Mouse (Mus musculus): Measurements from ENCODE around the gene Fhit. TPM values are rescaled to one million over a fixed set of nuclear protein-coding genes. Genes with fewer than 3 reads are reported as not detected.

Gene Fhit
- polyA plus RNA-seq, 1 experiment from 2014 or later = 7.6 TPM

DNA sequence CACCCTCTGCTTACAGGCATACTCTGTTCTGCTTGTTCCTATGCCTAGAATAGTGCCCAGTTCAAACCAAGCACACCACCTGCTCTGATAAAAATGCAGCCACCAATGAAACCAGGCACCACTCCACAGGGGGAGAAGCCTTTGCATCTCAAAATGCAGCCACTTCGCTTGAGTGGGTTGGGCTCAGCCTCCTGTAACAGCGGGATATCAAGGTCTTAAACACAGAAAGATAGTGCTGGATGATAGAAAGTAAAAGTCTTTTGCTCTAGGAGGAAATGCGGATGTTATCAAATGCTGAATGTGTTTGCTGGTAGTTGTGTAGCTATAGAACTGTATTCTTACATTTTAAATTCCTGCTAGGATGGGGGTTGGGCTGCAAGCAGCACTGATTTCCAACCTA is 140.4 kb downstream of the Fhit start:
- H3K9me3 ChIP-seq (ENCODE audit: control insufficient read depth, low read length) = no peaks in the 10 kb centered on the region
- H3K36me3 ChIP-seq (ENCODE audit: control insufficient read depth, insufficient read depth) = no peaks in the 10 kb centered on the region
- 28% methylated on average over 3 of the region's 3 CpGs for WGBS
- H3K27me3 ChIP-seq (replicated peaks; ENCODE audit: control insufficient read depth, insufficient read depth, low read length) = no peaks in the 10 kb centered on the region
- ATAC-seq = no peak
- H3K4me2 ChIP-seq (ENCODE audit: low read length) = no peak overlapping the region
- no peak overlapping the region for H3K9ac ChIP-seq (replicated peaks; ENCODE audit: low read depth, low read length)
- no peaks in the 10 kb centered on the region for H3K4me1 ChIP-seq (replicated peaks; ENCODE audit: control insufficient read depth, insufficient read depth, low read length)
- no peak overlapping the region for H3K4me3 ChIP-seq (replicated peaks; ENCODE audit: low read length)
- H3K27ac ChIP-seq (ENCODE audit: low read length) = no peak overlapping the region

DNA sequence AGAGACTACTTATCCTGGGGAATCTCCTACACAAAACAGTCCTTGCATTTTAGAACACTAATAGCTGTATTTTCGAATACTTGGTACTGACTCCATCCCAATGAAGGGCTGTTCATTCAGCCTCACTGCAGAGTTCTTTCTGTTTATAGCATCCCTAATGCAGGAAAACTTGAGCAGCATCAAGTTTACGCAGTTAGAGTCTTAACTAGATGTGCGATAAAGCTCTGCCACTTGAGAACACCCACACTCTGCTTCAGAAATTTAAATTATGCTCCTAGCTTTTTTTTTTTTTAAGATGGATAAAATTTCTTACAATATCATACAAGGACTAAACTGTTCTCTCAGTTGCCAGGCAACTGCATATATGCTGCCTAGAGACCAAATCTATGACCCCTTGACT is 183.2 kb downstream of the Fhit start:
- H3K4me1 ChIP-seq (replicated peaks; ENCODE audit: control insufficient read depth, insufficient read depth, low read length) = no peaks in the 10 kb centered on the region
- no peaks in the 10 kb centered on the region for H3K27me3 ChIP-seq (replicated peaks; ENCODE audit: control insufficient read depth, insufficient read depth, low read length)
- no peak overlapping the region for H3K27ac ChIP-seq (ENCODE audit: low read length)
- H3K4me3 ChIP-seq (replicated peaks; ENCODE audit: low read length) = no peak overlapping the region
- no peak for ATAC-seq
- no peaks in the 10 kb centered on the region for H3K9me3 ChIP-seq (ENCODE audit: control insufficient read depth, low read length)
- no peak overlapping the region for H3K9ac ChIP-seq (replicated peaks; ENCODE audit: low read depth, low read length)
- WGBS = 86% methylated on average over 3 of the region's 3 CpGs
- no peak overlapping the region for H3K4me2 ChIP-seq (ENCODE audit: low read length)
- H3K36me3 ChIP-seq (ENCODE audit: control insufficient read depth, insufficient read depth) = no peaks in the 10 kb centered on the region

DNA sequence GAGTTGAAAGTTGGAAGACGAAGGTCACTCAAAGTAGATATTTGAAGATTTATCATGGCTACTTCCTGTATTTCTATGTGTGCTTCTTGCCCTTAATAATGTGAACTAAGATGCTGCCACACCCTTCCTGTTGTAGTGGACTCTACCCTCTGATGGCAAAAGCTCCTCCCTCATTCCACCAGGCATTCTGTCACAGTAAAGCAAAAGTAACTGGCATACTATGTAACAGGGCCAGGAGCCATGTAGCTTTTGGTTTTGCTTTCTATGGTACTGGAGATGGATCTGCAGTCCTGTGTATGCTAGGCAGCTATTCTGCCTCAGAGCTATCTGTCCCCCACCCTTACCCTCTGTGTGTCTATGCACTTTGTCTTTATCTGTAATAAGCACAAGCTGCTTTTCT is 220.2 kb downstream of the Fhit start:
- Histone ChIP-seq H3K4me2 (ENCODE audit: low read length) (no peak overlapping the region), H3K27ac (ENCODE audit: low read length) (no peak overlapping the region), H3K9me3 (ENCODE audit: control insufficient read depth, low read length) (no peaks in the 10 kb centered on the region), H3K27me3 (replicated peaks; ENCODE audit: control insufficient read depth, insufficient read depth, low read length) (no peaks in the 10 kb centered on the region), H3K9ac (replicated peaks; ENCODE audit: low read depth, low read length) (no peak overlapping the region), H3K4me3 (replicated peaks; ENCODE audit: low read length) (no peak overlapping the region), H3K36me3 (ENCODE audit: control insufficient read depth, insufficient read depth) (no peaks in the 10 kb centered on the region), H3K4me1 (replicated peaks; ENCODE audit: control insufficient read depth, insufficient read depth, low read length) (no peaks in the 10 kb centered on the region)
- 93% methylated on average over 1 of the region's 1 CpGs for WGBS
- no peak for ATAC-seq

DNA sequence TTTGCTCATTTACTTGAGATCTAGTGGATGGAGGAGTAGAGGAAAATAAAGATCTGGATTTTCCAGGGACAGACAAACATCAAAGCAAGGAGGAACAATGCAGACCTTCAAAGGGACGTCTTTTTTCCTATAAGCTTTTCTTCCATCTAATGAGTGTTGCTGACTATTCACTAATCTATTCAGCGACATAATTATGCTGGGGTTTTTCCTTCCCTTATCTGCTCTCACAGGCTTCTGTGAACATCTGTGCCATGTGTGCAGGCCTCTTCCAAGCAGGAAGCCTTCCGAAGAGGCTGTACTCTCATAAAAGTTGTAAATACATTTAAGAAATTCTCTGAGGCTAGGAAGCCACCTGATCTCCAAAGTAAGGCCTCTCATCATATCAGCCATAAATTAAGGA is 228.2 kb downstream of the Fhit start:
- Histone ChIP-seq H3K4me2 (ENCODE audit: low read length) (no peak overlapping the region), H3K9me3 (ENCODE audit: control insufficient read depth, low read length) (no peaks in the 10 kb centered on the region), H3K4me1 (replicated peaks; ENCODE audit: control insufficient read depth, insufficient read depth, low read length) (no peaks in the 10 kb centered on the region; the same call in 1 of the 2 replicates), H3K9ac (replicated peaks; ENCODE audit: low read depth, low read length) (no peak overlapping the region), H3K27ac (ENCODE audit: low read length) (no peak overlapping the region), H3K4me3 (replicated peaks; ENCODE audit: low read length) (no peak overlapping the region), H3K36me3 (ENCODE audit: control insufficient read depth, insufficient read depth) (no peaks in the 10 kb centered on the region), H3K27me3 (replicated peaks; ENCODE audit: control insufficient read depth, insufficient read depth, low read length) (no peaks in the 10 kb centered on the region)
- 10% methylated on average over 3 of the region's 3 CpGs for WGBS
- no peak for ATAC-seq

DNA sequence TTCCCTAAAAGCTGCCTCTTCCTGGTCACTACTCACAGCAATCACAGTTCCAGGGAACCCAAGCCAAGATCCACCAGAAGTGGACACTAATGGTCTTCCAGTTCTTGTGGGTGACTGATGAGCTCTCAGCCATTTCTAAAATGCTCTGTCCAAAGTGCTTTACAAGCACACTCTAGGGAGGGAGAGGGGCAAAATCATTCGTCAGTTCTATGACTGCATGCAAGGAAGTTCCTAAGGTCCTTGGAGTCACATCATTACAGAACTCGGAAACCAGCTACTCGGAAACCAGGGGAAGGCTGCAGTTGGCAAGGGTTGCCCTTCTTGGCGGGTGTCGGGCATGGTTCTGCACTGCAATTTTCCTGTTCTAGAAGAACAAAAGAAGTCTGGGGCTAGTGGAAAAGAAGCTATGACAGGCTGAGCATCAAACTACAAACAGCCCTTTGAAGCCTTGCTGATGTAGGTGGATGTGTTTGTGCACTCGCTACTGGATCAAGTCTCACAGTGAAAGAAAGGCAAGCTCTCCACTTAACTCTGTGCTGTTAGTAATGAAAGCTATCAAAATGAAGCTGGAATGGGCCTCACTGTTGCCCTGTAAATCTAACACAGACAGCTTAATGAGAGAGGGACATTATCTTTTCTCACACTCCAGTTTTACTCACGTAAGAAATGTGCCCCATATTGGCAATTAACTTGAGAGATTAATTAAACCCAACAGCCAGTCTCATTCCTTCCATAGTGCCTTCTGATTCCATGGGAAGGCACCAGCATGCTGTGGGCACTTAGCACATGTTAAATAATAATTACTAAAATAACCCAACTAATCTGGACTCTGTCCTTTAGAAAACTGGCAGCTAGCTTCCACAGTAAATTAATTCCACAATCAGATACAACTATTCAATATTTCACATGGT is 243.7 kb downstream of the Fhit start:
- Histone ChIP-seq H3K4me2 (ENCODE audit: low read length) (no peak overlapping the region), H3K27ac (ENCODE audit: low read length) (no peak overlapping the region), H3K4me3 (replicated peaks; ENCODE audit: low read length) (no peak overlapping the region), H3K4me1 (replicated peaks; ENCODE audit: control insufficient read depth, insufficient read depth, low read length) (peaks cover 5% of the 10 kb centered on the region; the same call in 1 of the 2 replicates), H3K36me3 (ENCODE audit: control insufficient read depth, insufficient read depth) (no peaks in the 10 kb centered on the region), H3K9me3 (ENCODE audit: control insufficient read depth, low read length) (no peaks in the 10 kb centered on the region), H3K27me3 (replicated peaks; ENCODE audit: control insufficient read depth, insufficient read depth, low read length) (no peaks in the 10 kb centered on the region), H3K9ac (replicated peaks; ENCODE audit: low read depth, low read length) (no peak overlapping the region)
- WGBS = 37% methylated on average over 7 of the region's 7 CpGs
- ATAC-seq = peak; percentile 66; the same call in 1 of the 2 replicates

DNA sequence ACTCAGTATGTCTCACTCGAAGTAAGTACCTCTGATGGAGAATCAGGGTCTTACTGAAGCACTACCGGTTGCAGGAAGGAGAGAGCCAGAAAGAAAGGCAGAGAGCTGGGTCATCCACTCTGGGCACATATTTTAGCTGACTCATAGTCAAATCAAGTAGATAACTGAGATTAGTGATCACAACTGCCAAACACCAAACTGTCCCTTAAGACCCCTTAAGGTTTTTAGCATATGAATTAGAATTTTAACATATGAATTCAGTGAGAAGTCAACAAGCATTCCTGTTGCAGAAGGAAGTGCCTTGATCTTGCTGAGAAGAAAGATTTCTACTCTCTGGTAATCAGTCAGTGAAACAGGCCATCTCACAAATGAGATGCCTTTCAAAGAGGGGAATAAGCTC is 253.8 kb downstream of the Fhit start:
- no peak for ATAC-seq
- Histone ChIP-seq H3K27me3 (replicated peaks; ENCODE audit: control insufficient read depth, insufficient read depth, low read length) (no peaks in the 10 kb centered on the region), H3K4me1 (replicated peaks; ENCODE audit: control insufficient read depth, insufficient read depth, low read length) (no peaks in the 10 kb centered on the region), H3K9me3 (ENCODE audit: control insufficient read depth, low read length) (no peaks in the 10 kb centered on the region), H3K9ac (replicated peaks; ENCODE audit: low read depth, low read length) (no peak overlapping the region), H3K27ac (ENCODE audit: low read length) (no peak overlapping the region), H3K4me3 (replicated peaks; ENCODE audit: low read length) (no peak overlapping the region), H3K4me2 (ENCODE audit: low read length) (no peak overlapping the region), H3K36me3 (ENCODE audit: control insufficient read depth, insufficient read depth) (no peaks in the 10 kb centered on the region)
- 85% methylated on average over 2 of the region's 2 CpGs for WGBS

DNA sequence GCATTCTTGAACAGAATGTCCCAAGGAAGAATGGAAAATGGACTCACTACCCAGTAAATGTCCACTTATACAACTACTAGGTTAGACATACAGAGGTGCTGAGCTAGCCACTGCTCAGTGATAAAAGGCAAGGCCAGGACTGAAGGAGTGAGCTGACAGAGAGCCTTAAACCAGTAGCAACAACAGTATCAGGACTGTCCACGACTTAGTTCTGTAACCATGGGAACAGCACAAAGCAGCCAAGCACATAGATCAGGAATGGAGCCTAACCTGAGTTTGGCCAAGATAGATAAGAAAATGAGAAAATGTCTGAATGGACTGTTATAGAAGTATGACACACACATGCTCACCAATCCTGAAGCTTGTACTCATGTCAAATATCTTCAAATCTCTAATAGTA is 279.1 kb downstream of the Fhit start:
- H3K27me3 ChIP-seq (replicated peaks; ENCODE audit: control insufficient read depth, insufficient read depth, low read length) = no peaks in the 10 kb centered on the region
- no peak overlapping the region for H3K9ac ChIP-seq (replicated peaks; ENCODE audit: low read depth, low read length)
- H3K4me3 ChIP-seq (replicated peaks; ENCODE audit: low read length) = no peak overlapping the region
- ATAC-seq = no peak
- no peaks in the 10 kb centered on the region for H3K36me3 ChIP-seq (ENCODE audit: control insufficient read depth, insufficient read depth)
- no peak overlapping the region for H3K4me2 ChIP-seq (ENCODE audit: low read length)
- no peaks in the 10 kb centered on the region for H3K4me1 ChIP-seq (replicated peaks; ENCODE audit: control insufficient read depth, insufficient read depth, low read length)
- 32% methylated on average over 1 of the region's 1 CpGs for WGBS
- no peak overlapping the region for H3K27ac ChIP-seq (ENCODE audit: low read length)
- H3K9me3 ChIP-seq (ENCODE audit: control insufficient read depth, low read length) = no peaks in the 10 kb centered on the region

DNA sequence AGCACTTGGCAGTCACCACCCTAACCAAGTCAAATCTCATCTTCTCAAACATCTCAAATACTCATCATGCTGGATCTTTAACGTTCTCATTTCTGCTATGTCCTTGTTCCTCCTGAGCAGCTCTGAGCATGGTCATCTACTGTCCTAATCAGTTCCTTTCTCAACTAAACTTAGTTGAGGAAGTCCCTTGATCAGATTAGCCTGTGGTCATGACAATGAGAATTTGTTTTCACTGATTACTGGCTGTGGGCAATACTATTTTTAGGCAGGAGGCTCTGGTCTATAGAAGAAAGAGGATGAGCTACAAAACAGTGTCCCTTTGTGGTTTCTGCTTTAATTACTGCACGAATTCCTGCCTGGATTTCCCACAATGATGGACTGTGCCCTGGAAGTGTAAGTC is 281.1 kb downstream of the Fhit start:
- Histone ChIP-seq H3K36me3 (ENCODE audit: control insufficient read depth, insufficient read depth) (no peaks in the 10 kb centered on the region), H3K9me3 (ENCODE audit: control insufficient read depth, low read length) (no peaks in the 10 kb centered on the region), H3K4me3 (replicated peaks; ENCODE audit: low read length) (no peak overlapping the region), H3K4me2 (ENCODE audit: low read length) (no peak overlapping the region), H3K9ac (replicated peaks; ENCODE audit: low read depth, low read length) (no peak overlapping the region), H3K27me3 (replicated peaks; ENCODE audit: control insufficient read depth, insufficient read depth, low read length) (no peaks in the 10 kb centered on the region), H3K27ac (ENCODE audit: low read length) (no peak overlapping the region), H3K4me1 (replicated peaks; ENCODE audit: control insufficient read depth, insufficient read depth, low read length) (0 out of 2 replicates have a peak, but pooled peaks cover 2% of the 10 kb centered on the region)
- no peak for ATAC-seq
- WGBS = 69% methylated on average over 2 of the region's 2 CpGs

DNA sequence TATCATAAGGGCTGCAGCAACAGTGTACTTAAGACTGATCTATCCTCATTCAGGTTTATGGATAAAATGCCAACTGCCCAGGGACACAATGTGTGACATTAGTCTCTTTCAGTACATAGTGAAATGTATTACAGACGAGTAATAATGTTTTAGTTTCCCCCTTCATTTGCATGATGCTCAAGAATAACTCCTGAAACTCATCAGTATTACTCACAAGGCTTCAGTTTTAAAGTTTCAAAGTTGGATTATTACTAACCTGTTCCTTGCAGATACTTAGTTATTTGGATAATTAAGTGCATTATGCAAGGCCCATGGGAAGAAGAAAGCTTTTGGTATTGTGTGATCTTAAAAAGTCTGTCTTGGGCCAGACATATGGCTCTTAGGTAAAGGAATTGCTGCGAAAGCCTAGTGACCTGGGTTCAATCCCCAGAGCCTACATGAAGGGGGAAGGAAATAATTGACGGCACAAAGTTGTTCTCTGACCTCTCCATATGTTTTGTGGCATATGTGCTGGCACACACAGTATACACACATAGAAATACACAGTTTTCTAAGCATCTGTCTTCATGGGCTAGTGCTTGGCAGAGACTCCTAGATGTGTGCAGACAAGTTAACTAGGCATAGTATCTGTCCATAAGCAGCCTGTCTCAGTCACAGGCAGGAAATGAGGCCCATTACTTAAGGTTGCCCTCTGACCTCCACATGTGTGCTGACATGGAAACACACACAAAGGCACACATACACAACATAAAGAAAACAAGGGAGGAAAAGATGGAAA is 287.1 kb downstream of the Fhit start:
- Histone ChIP-seq H3K27ac (ENCODE audit: low read length) (no peak overlapping the region), H3K9ac (replicated peaks; ENCODE audit: low read depth, low read length) (no peak overlapping the region), H3K36me3 (ENCODE audit: control insufficient read depth, insufficient read depth) (no peaks in the 10 kb centered on the region), H3K4me1 (replicated peaks; ENCODE audit: control insufficient read depth, insufficient read depth, low read length) (0 out of 2 replicates have a peak, but pooled peaks cover 2% of the 10 kb centered on the region), H3K4me2 (ENCODE audit: low read length) (no peak overlapping the region), H3K4me3 (replicated peaks; ENCODE audit: low read length) (no peak overlapping the region), H3K27me3 (replicated peaks; ENCODE audit: control insufficient read depth, insufficient read depth, low read length) (no peaks in the 10 kb centered on the region), H3K9me3 (ENCODE audit: control insufficient read depth, low read length) (no peaks in the 10 kb centered on the region)
- WGBS = 66% methylated on average over 3 of the region's 3 CpGs
- no peak for ATAC-seq

Measured in forebrain, embryonic 16.5 days (tissue).